Mouse (Mus musculus) splenic B cell, adult 2 months (primary cell): ENCODE measurements around the gene Angptl7.
A peak's percentile ranks its signal among the peaks of the same experiment; 100 is the strongest.

Source experiments
- DNase-seq: peaks from one replicate; pipeline ENCODE4 v3.0.0-alpha.2; 2011; ENCODE audit warnings: low read depth, low spot score
- H3K27me3 ChIP-seq: 2 replicates; pipeline ENCODE4 v1.6.1; 2012; ENCODE audit warnings: mild to moderate bottlenecking, low read length, moderate library complexity, mixed read lengths; ENCODE audit not compliant: control insufficient read depth, poor library complexity, insufficient read depth, severe bottlenecking
- H3K36me3 ChIP-seq: 2 replicates; pipeline ENCODE4 v1.6.1; 2012; ENCODE audit warnings: mild to moderate bottlenecking, low read length, moderate library complexity, mixed read lengths; ENCODE audit not compliant: control insufficient read depth, poor library complexity, insufficient read depth, severe bottlenecking

Gene Angptl7

GRCm38 (mm10) chr4:148448179-148448852 lies 51.9 kb downstream of the Angptl7 start, which contains the start of gene Mtor:
Gene Mtor (plus strand): TSS chr4:148448611.
- Histone ChIP-seq H3K27me3 (no peaks in the 10 kb centered on the region), H3K36me3 (no peaks in the 10 kb centered on the region)
- DNase-seq: peak; percentile 98
